8 mouse cellular contexts compared by ENCODE assay signal in genomic region chr12:56695358-56696173, GRCm38 (mm10). TPM values are rescaled to one million over a fixed set of nuclear protein-coding genes. Genes with fewer than 3 reads are reported as not detected.
DNase-seq lines count a peak whose midpoint lies in the region; ATAC-seq and TF ChIP-seq lines count a peak whose summit lies in the region.

No protein-coding gene starts in this region.

- peak overlapping the region; percentile 76 for H3K9ac ChIP-seq in embryonic facial prominence, embryonic 13.5 days
- no peak overlapping the region; the same call in 1 of the 2 replicates for H3K9ac ChIP-seq in lung, embryonic 14.5 days

- peak; percentile 53 to 64 for DNase-seq in right cerebral cortex, postnatal 10 days (ENCODE audit: low spot score in 2 of 2)
- DNase-seq in right cerebral cortex, postnatal 25 days: no peak
- DNase-seq in heart, adult 9 months (ENCODE audit: low spot score in 2 of 2): peak; percentile 36 to 56
- peak; percentile 66 for DNase-seq in kidney, adult 2 months
- peak; percentile 88 for DNase-seq in lung, embryonic 14.5 days
- DNase-seq in retina, postnatal 1 day: peak; percentile 89
- no peak for DNase-seq in cerebellum, adult 8-10 months

- peak overlapping the region; percentile 63 for H3K4me2 ChIP-seq in embryonic facial prominence, embryonic 13.5 days
- H3K4me2 ChIP-seq in lung, embryonic 14.5 days: peak overlapping the region; percentile 65

- peaks cover 37% of the 10 kb centered on the region for H3K4me1 ChIP-seq in embryonic facial prominence, embryonic 13.5 days
- H3K4me1 ChIP-seq in kidney, adult 2 months (ENCODE audit: control insufficient read depth, insufficient read depth, low read length): 0 out of 2 replicates have a peak, but pooled peaks cover 10% of the 10 kb centered on the region
- 0 out of 2 replicates have a peak, but pooled peaks cover 5% of the 10 kb centered on the region for H3K4me1 ChIP-seq in lung, embryonic 14.5 days (ENCODE audit: insufficient read depth)

- no peak for TF ChIP-seq CTCF in kidney, adult 2 months (conservative IDR thresholded peaks at IDR 0.05; ENCODE audit: insufficient read depth, insufficient read length, low read depth, low read length)
- no peak for TF ChIP-seq CTCF in lung, embryonic 14.5 days (IDR thresholded peaks at IDR 0.05; ENCODE audit: low read depth)

- H3K27me3 ChIP-seq in embryonic facial prominence, embryonic 13.5 days: peaks cover 97% of the 10 kb centered on the region
- peaks cover 12% of the 10 kb centered on the region for H3K27me3 ChIP-seq in kidney, adult 2 months (replicated peaks; ENCODE audit: control insufficient read depth, insufficient read depth, low read length)
- peaks cover 99% of the 10 kb centered on the region for H3K27me3 ChIP-seq in lung, embryonic 14.5 days (ENCODE audit: insufficient read depth, low read length)

- H3K9me3 ChIP-seq in embryonic facial prominence, embryonic 13.5 days: no peaks in the 10 kb centered on the region
- H3K9me3 ChIP-seq in lung, embryonic 14.5 days (ENCODE audit: low read depth, low read length): no peaks in the 10 kb centered on the region

- no peaks in the 10 kb centered on the region for H3K36me3 ChIP-seq in embryonic facial prominence, embryonic 13.5 days
- H3K36me3 ChIP-seq in kidney, adult 2 months (ENCODE audit: control insufficient read depth, insufficient read depth, low read length): no peaks in the 10 kb centered on the region
- H3K36me3 ChIP-seq in lung, embryonic 14.5 days (ENCODE audit: insufficient read depth): no peaks in the 10 kb centered on the region

- H3K4me3 ChIP-seq in embryonic facial prominence, embryonic 13.5 days: peak overlapping the region; percentile 49
- H3K4me3 ChIP-seq in kidney, adult 2 months (ENCODE audit: insufficient read depth, low read depth, low read length): peak overlapping the region; percentile 6; the same call in 1 of the 2 replicates
- peak overlapping the region; percentile 37 for H3K4me3 ChIP-seq in lung, embryonic 14.5 days (ENCODE audit: low read depth, low read length)

- no peak for TF ChIP-seq POLR2A in kidney, adult 2 months (IDR thresholded peaks at IDR 0.05; ENCODE audit: low read depth, low read length)

- peak; percentile 94 for ATAC-seq in embryonic facial prominence, embryonic 13.5 days (ENCODE audit: insufficient number of reproducible peaks, insufficient read depth, low FRiP score, low TSS enrichment, low read depth)
- ATAC-seq in lung, embryonic 14.5 days (ENCODE audit: insufficient read depth): peak; percentile 95

- WGBS in embryonic facial prominence, embryonic 13.5 days: under 1% methylated on average over 41 of the region's 41 CpGs
- WGBS in kidney, adult 2 months: under 1% methylated on average over 41 of the region's 41 CpGs
- WGBS in lung, embryonic 14.5 days: under 1% methylated on average over 41 of the region's 41 CpGs

- H3K27ac ChIP-seq in embryonic facial prominence, embryonic 13.5 days: peak overlapping the region; percentile 77
- H3K27ac ChIP-seq in kidney, adult 2 months (ENCODE audit: insufficient read depth, low read depth, low read length): no peak overlapping the region
- H3K27ac ChIP-seq in lung, embryonic 14.5 days (ENCODE audit: low read depth): no peak overlapping the region

RNA-seq across cellular contexts. Expression of gene Pax9, which starts 4.0 kb away (rescaled TPM):
- polyA plus RNA-seq in embryonic facial prominence, embryonic 13.5 days (2015; fragmentation: Nextera tagmentation; extraction: Ambion mirVana): 13.5 and 17.7 TPM in 2 replicates
- polyA plus RNA-seq in kidney, adult 2 months (2012; rRNA removed): not detected in 2 replicates
- polyA plus RNA-seq in lung, embryonic 14.5 days (2014; fragmentation: Nextera tagmentation; extraction: Ambion mirVana): 0.09 and 0.25 TPM in 2 replicates

Comparison
In these comparisons a context has a peak if more than half of its experiments do, and no peak if none do; other contexts are left out.
1. DNase-seq: peak in right cerebral cortex, postnatal 10 days (2 of 2), heart, adult 9 months (2 of 2), kidney, adult 2 months (single experiment), lung, embryonic 14.5 days (single experiment) and retina, postnatal 1 day (single experiment); none in right cerebral cortex, postnatal 25 days (single experiment) and cerebellum, adult 8-10 months (single experiment).
2. RNA of gene Pax9, which starts 4.0 kb away (polyA plus RNA-seq): 13.5 to 17.7 TPM in embryonic facial prominence, embryonic 13.5 days; 0.09 to 0.25 TPM in lung, embryonic 14.5 days and not detected in kidney, adult 2 months; every median in the first group is over 10 times any median in the second.
3. Peak in every context shown above with its lines, with median percentiles within 50 percentile points of each other: H3K4me3 ChIP-seq.